Mouse (Mus musculus) layer of hippocampus, adult 18-20 months (tissue): ENCODE data around the gene Rab12. TPM values are rescaled to one million over a fixed set of nuclear protein-coding genes. Genes with fewer than 3 reads are reported as not detected.

ENCODE experiments used
- DNase-seq, 2 experiments: peaks; one replicate each; pipeline ENCODE4 v3.0.0; 2022; ENCODE audit warnings: low spot score in 2 of 2
- total RNA-seq, 2 experiments: library from RNA; stranded (reverse); gene quantifications; 2 replicates each; pipeline ENCODE4 v1.2.3; 2021

The Rab12 gene
- total RNA-seq, 2 experiments from 2014 or later: 114 to 116 TPM

DNA sequence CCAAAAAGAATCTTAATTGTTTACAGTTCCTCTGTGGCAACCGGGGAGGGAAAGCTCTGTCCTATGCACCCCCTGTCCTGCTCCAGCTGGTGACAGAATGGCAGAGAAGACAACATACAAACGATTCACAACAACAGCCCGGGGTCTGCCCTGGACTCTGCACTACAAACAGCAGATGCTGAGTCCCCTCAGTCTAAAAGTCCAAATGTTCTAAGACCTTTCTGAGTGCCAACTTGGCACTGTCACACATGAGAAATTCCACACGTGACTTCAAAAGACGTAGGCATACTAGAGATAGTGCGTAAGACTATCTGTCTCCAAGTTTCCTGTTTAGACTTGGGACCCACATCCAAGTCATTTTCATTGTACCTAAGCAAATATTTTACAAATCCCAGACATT lies 16.7 kb downstream of the Rab12 start:
- no peak for DNase-seq

GRCm38 (mm10) chr17:66498598-66498997 lies 20.9 kb downstream of the Rab12 start:
- no peak for DNase-seq

DNA sequence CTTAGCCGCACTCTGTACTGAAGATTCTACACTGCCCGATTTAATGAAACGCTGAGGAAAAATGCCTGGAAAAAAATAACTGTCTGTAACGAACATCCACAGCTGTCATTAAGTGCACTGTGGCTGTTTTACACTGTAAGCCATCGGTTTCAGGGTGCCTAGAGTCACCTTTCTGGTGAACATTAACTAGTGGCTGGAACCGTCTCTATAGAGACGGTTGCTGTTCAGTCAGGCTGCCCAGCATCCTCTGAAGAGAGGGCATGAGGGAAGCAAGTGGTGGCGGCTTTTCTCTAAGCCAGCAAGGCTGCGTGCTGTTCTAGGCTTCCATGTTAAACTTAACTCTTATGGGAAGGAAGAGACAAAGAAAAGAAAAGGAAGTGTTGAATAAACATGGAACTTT lies 22.9 kb downstream of the Rab12 start:
- no peak for DNase-seq

- DNase-seq: peak; percentile 74 to 88
These were observed 29.4 kb downstream of the Rab12 start for GRCm38 (mm10) chr17:66490022-66490601.

- DNase-seq: no peak
These were observed 33.0 kb downstream of the Rab12 start for GRCm38 (mm10) chr17:66486576-66486975.

DNA sequence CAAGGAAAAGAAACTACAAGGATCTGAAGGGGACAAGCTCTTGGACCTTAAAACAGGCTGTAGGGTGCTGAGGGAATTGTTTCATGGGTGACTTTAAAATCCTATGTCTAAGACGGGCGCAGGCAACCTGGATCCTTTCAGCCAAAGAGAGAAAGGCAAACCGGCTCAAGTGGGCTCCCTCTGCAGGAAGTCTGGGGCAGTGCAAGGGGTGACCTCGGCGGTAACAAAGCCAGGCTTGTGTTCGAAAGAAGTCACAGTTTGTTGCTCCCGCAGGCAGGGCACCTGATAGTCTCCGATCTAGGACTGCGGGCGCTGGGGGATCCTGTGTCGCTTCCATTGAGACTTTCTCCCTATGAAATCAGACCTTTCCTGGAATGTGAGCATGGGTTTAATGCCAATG lies 33.8 kb downstream of the Rab12 start:
- peak; percentile 57 to 88 for DNase-seq

- no peak for DNase-seq
These were observed 34.6 kb downstream of the Rab12 start for GRCm38 (mm10) chr17:66484965-66485364.

DNA sequence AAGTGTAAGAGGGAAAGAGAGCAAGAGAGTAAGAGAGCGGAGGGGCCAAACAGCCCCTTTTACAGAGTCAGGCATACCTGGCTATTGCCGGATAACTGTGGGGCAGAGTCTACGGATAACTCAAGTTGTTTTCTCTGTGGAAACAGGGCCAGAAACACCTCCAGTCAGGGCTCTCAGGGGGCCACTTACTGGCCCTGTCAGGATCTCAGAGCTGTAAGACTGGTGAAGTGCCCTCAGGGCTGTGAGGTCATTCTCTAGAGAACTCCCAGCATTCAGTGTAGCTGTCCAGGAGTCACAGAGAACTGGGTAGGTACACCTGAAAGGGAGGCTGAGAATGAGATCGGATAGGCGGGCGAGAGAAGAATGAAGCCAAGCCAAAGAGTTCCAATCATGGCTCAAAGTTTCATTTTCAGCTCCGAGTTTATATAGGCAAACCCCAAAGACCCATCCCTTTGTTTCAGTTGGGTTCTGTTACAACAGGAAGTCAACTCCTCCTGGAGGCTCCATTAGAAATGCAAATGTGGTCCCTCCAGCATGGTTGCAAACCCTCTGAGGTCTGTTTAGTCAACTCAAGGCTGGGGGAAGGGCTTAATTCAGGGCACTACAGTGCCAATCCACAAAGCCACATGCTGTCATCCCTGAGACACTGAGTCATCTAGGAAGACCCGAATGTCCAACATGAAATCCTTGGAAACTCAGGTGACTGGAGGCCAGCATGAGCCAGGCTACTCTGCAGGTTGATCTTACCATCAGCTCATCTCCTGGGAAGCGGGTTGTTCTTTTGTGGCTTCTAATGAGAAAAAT lies 35.7 kb downstream of the Rab12 start:
- no peak for DNase-seq

- DNase-seq: no peak
These were observed 38.2 kb downstream of the Rab12 start for GRCm38 (mm10) chr17:66481295-66481694.

GRCm38 (mm10) chr17:66480491-66481278 lies 38.8 kb downstream of the Rab12 start:
- no peak for DNase-seq

DNA sequence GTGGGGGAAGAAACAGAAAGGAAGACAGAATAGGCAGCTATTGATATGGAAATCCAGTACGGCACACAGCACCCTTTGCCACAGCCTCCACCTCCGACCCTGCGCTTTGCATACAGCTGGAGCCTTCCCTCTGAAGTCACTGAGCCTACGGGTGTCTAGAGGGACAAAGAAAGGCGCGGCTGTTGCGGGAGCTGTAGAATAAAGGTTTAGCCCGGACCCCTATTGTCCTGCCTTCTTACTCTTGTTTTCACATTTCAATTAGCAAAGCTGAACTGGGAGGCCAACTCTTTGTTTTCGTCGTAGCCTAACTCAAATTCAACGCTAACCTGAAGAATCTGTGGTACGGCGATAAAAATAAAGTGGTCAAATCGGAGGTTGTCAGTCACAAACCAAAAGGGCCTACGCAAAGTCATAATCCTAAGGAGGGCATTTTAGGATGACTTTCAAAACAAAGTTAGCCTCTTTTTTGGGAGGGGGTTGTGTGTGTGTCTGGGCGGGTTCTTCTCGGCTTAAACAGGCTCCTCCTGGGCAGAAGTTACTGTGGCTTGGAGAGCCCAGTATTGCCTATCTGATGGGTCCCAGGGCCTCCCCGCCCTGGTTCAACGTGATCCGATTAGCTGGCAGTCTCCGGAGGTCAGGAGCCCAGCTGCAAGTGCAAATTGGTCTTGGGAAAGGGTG lies 39.6 kb downstream of the Rab12 start:
- DNase-seq: no peak

DNA sequence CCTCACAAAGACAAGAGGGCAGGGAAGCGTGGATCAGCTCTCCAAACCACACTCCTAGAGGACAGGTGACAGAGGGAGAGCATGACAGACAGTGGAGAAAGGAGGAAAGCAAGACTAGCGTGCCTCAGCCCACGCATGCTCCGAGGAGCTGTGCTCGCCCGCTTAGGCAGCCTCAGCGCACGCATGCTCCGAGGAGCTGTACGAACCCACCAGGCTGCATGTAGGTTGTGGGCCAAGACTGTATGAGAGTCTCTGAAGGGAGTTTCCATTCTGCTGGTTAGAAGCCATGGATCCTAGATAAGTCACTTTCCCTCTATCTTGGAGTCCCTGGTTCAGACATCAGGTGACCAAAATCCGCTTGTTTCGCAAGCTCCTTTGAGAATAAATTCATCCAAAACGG lies 40.2 kb downstream of the Rab12 start:
- peak in 1 of 2 experiments; percentile 47 for DNase-seq

DNA sequence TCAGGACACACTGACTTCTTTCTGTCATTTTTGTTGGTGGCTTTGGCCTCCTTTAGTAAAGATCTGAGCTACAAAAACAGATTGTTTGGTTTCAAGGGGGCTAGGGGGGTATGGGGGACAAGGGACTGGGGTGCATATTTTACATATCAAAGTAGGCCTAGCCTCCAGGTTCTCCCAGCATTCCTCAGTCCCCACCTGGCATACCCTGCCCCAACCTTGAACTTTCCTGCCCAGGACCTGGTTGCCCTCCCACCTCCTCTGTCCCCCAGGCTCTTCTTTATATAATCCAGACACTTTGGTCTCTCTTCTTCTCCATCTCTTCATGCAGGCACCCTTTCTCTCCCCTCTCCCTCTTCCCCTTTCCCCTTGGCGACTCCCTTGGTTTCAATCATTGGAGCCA lies 46.3 kb downstream of the Rab12 start:
- DNase-seq: no peak

DNA sequence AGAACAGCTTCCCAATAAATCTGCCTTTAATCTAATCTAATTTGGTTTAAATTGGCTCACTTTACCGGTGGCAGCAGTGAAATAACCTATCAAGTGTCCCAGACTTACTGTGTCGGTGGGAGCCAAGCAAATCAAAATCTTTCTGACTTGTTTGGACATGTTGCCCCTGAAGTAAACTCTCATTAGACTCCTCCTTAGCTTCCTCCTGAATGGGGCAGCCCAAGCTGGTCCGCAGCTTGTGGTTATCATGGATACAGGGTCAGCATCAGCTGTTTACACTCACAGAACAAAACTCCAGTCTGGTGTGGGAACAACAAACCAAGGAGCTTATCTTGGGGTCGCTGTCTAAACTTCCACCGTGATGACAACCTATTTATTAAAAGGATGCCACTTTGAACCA lies 47.8 kb downstream of the Rab12 start:
- DNase-seq: no peak

DNA sequence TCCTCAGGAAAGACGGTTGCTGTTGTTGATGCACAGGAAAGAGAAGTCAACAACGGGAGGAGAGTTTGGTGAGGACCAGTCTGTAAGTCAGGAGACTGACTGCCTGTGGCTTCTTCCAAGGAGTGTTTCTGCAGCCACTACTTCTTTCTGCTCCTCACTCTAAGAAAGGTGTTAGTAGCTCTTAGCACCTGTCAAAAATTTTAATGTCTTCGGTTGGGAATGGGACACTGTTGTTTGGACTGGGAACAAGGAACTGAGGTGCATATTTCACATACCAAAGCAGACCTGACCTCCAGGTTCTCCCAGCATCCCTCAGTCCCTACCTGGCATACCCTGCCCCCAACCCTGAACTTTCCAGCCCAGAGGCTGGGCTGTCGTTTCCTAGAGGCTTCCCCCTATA lies 48.3 kb downstream of the Rab12 start:
- no peak for DNase-seq

DNA sequence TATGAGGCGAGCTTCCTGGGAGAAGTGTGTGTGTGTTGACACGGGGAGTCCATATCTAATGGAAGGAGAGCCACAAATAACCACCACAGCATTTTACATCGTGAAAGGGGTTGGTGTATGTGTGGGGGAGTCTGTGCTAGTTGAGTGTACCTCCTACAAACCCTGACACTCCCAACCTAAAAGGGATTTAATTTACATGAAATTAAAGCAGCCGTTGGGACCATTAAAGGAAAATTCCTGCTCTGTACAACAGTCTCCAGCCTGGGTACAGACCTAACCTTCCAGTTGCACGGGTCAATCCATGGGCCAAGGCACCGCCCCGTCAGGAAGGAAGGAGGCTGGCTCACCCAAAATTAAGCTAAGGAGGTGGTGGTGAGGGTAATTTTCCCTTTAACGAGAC lies 49.5 kb downstream of the Rab12 start:
- no peak for DNase-seq

GRCm38 (mm10) chr17:66457278-66457677 lies 62.3 kb downstream of the Rab12 start:
- no peak for DNase-seq

DNA sequence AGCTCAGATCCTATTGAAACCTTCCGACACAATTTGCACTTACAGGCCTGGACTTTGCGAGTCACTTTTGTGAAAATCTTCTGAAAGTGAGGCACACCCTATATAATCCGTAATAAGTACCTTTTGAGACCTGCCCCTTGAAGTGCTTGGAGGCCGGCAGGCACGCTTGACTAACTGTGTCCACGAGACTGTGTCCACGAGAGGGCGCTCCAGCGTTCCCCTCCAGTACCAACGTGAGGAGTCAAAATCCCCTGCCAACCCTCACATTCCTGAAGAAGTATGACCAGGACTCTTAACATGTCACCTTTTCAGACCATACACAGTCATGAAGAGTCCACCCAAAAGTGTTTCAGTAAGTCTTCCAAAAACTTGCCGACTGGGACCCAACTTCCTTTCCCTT lies 68.4 kb downstream of the Rab12 start:
- peak; percentile 76 to 93 for DNase-seq

DNA sequence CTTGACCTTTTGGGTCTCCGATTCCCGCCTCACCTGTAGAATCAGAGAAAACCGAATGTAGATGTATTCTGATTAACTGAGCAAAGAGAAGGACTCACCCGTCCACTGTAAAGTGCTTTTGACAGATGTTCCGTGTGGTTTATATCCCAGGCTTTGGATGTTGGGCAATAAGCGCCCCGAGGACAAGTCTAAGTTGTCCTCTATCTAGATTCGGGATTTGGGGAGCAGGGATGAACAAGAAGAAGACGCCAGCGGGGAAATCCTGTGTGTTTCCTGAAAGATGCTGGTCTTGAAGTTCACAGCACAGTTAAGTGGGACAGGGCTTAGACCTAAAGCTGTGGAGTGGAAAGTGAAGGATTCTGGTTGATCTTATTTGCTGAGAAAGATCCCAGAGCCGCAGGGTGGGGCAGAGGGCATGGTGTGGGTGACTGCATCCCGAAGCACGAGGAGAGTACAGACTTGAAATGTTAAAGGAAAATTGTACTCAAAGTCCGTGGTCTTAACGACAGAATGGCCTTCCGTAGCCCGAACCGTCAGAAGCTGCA lies 68.9 kb downstream of the Rab12 start:
- no peak for DNase-seq

- peak; percentile 87 to 89 for DNase-seq
These were observed 69.8 kb downstream of the Rab12 start, which contains the start of gene Mtcl1 for GRCm38 (mm10) chr17:66449460-66450341. TSS of gene Mtcl1 (minus strand) at chr17:66449750.
